Mouse (Mus musculus) monocyte, adult 59 days (primary cell): ENCODE data around the gene Trip13. TPM values are rescaled to one million over a fixed set of nuclear protein-coding genes. Genes with fewer than 3 reads are reported as not detected.

Experiments
- total RNA-seq, 2 experiments: library from RNA; stranded (reverse); gene quantifications; one replicate each; pipeline ENCODE4 v1.2.4; 2023

The Trip13 gene
- 1 to 10 TPM; 2.6 to 3.4 TPM for total RNA-seq

GRCm38 (mm10) chr13:73937321-73938176 lies at the start of gene Trip13, which contains the start of gene Brd9:
TSS of gene Trip13 (minus strand) at chr13:73937784.
TSS of gene Brd9 (plus strand) at chr13:73937811.

GRCm38 (mm10) chr13:73963551-73963950 lies 26.0 kb upstream of the Trip13 start, which contains the start of gene Zdhhc11:
TSS of gene Zdhhc11 (plus strand) at chr13:73963851.

Other genes starting within 250 kb of the Trip13 start
- gene Slc6a19, start 232.9 kb downstream of the Trip13 start, total RNA-seq = 1 to 10 TPM in 1 of 2 experiments, not detected in 1; 1.2 TPM
- 10 to 100 TPM; 21.9 to 26.2 TPM for gene Slc12a7, start 204.7 kb downstream of the Trip13 start, total RNA-seq
- gene Nkd2, start 90.2 kb downstream of the Trip13 start, total RNA-seq = not detected
- gene Brd9, start within 50 bp of the Trip13 start, total RNA-seq = 10 to 100 TPM; 57.9 to 60.5 TPM
- gene Zdhhc11, start 26.1 kb upstream of the Trip13 start, total RNA-seq = not detected
- 1 to 10 TPM; 5.4 to 6.0 TPM for gene Tppp, start 71.6 kb upstream of the Trip13 start, total RNA-seq
- gene Cep72, start 124.5 kb upstream of the Trip13 start, total RNA-seq = 1 to 10 TPM; 5.8 to 6.1 TPM
- not detected for gene Slc9a3, start 183.7 kb upstream of the Trip13 start, total RNA-seq